In the genomic region with DNA sequence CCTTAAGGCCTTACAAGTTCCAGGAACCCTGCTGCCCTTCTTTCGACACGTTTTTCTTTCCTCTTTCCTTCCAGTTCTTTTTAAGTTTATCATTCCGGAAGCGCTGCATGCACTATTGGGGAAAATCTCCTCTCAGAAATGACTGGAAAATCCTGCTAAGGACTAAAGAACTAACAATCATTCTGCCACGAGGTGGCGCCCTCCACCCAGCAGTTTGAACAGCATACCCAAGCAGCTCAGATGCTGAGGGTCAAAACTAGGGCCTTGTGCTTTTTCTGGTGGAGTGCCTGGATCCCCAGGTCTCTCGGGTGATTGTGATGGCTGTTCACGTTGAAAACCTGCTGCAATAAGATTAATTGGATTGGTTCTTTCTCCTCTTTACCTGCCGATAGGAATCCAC, we compare ENCODE assay signal across 8 mouse cellular contexts. TPM values are rescaled to one million over a fixed set of nuclear protein-coding genes. Genes with fewer than 3 reads are reported as not detected.
DNase-seq lines count a peak whose midpoint lies in the region; ATAC-seq and TF ChIP-seq lines count a peak whose summit lies in the region.

No protein-coding gene starts in this region.

- no peaks in the 10 kb centered on the region for H3K4me1 ChIP-seq in embryonic facial prominence, embryonic 12.5 days
- H3K4me1 ChIP-seq in heart, embryonic 14.5 days (ENCODE audit: control insufficient read depth in 2 of 2, insufficient read depth in 2 of 2, low read length in 2 of 2): no peaks in the 10 kb centered on the region
- H3K4me1 ChIP-seq in liver, embryonic 15.5 days (replicated peaks): no peaks in the 10 kb centered on the region
- no peaks in the 10 kb centered on the region for H3K4me1 ChIP-seq in neural tube, embryonic 14.5 days (ENCODE audit: control insufficient read depth, insufficient read depth, low read length)
- no peaks in the 10 kb centered on the region for H3K4me1 ChIP-seq in testis, adult 2 months (ENCODE audit: control insufficient read depth, insufficient read depth, low read length)

- no peak overlapping the region for H3K4me3 ChIP-seq in C2C12 (ENCODE audit: insufficient read depth, poor library complexity, severe bottlenecking)
- H3K4me3 ChIP-seq in embryonic facial prominence, embryonic 12.5 days: no peak overlapping the region
- H3K4me3 ChIP-seq in heart, embryonic 14.5 days (ENCODE audit: control insufficient read depth in 1 of 2, insufficient read depth in 1 of 2, low read depth in 1 of 2, low read length in 2 of 2): peak overlapping the region; percentile 31 to 34
- no peak overlapping the region for H3K4me3 ChIP-seq in liver, embryonic 15.5 days (replicated peaks)
- H3K4me3 ChIP-seq in neural tube, embryonic 14.5 days (ENCODE audit: low read depth, low read length): no peak overlapping the region
- no peak overlapping the region; the same call in 1 of the 2 replicates for H3K4me3 ChIP-seq in testis, adult 2 months (ENCODE audit: control insufficient read depth, low read depth, low read length)

- TF ChIP-seq CTCF in C2C12 (IDR thresholded peaks at IDR 0.05; ENCODE audit: control insufficient read depth, insufficient read depth, insufficient read length): peak; percentile 19
- peak; percentile 55; the same call in 1 of the 2 replicates for TF ChIP-seq CTCF in testis, adult 2 months (IDR thresholded peaks at IDR 0.05; ENCODE audit: control insufficient read depth, insufficient read depth, insufficient replicate concordance, low read depth, low read length)

- peak; percentile 63 for DNase-seq in adrenal gland, postnatal 25 days
- DNase-seq in large intestine, adult 2 months (ENCODE audit: low read depth, low spot score): peak; percentile 11

- H3K9ac ChIP-seq in embryonic facial prominence, embryonic 12.5 days: no peak overlapping the region
- H3K9ac ChIP-seq in heart, embryonic 14.5 days (ENCODE audit: low read length): peak overlapping the region; percentile 60
- no peak overlapping the region for H3K9ac ChIP-seq in liver, embryonic 15.5 days
- no peak overlapping the region for H3K9ac ChIP-seq in neural tube, embryonic 14.5 days (replicated peaks; ENCODE audit: low read depth, low read length)

- no peaks in the 10 kb centered on the region for H3K9me3 ChIP-seq in embryonic facial prominence, embryonic 12.5 days
- H3K9me3 ChIP-seq in heart, embryonic 14.5 days (ENCODE audit: control insufficient read depth, low read length): no peaks in the 10 kb centered on the region
- no peaks in the 10 kb centered on the region for H3K9me3 ChIP-seq in liver, embryonic 15.5 days (replicated peaks)
- no peaks in the 10 kb centered on the region for H3K9me3 ChIP-seq in neural tube, embryonic 14.5 days (ENCODE audit: control insufficient read depth, low read length)

- peak overlapping the region; percentile 15; the same call in 1 of the 2 replicates for H3K4me2 ChIP-seq in embryonic facial prominence, embryonic 12.5 days (replicated peaks)
- H3K4me2 ChIP-seq in heart, embryonic 14.5 days (ENCODE audit: low read length): peak overlapping the region; percentile 69
- peak overlapping the region; percentile 42 for H3K4me2 ChIP-seq in liver, embryonic 15.5 days
- no peak overlapping the region for H3K4me2 ChIP-seq in neural tube, embryonic 14.5 days (ENCODE audit: low read depth, low read length)

- H3K27ac ChIP-seq in embryonic facial prominence, embryonic 12.5 days: no peak overlapping the region
- H3K27ac ChIP-seq in heart, embryonic 14.5 days (replicated peaks in 1 of 2; ENCODE audit: control insufficient read depth in 1 of 2, insufficient read depth in 1 of 2, low read depth in 2 of 2, low read length in 2 of 2): no peak overlapping the region
- H3K27ac ChIP-seq in liver, embryonic 15.5 days (replicated peaks): no peak overlapping the region
- no peak overlapping the region for H3K27ac ChIP-seq in neural tube, embryonic 14.5 days (ENCODE audit: low read depth, low read length)
- no peak overlapping the region for H3K27ac ChIP-seq in testis, adult 2 months (ENCODE audit: control insufficient read depth, insufficient read depth, low read depth, low read length)

- no peak for TF ChIP-seq POLR2A in testis, adult 2 months (IDR thresholded peaks at IDR 0.05; ENCODE audit: control insufficient read depth, low read depth, low read length)

- H3K79me2 ChIP-seq in C2C12 (ENCODE audit: control insufficient read depth, insufficient read depth): no peaks in the 10 kb centered on the region

- no peaks in the 10 kb centered on the region for H3K79me3 ChIP-seq in C2C12 (ENCODE audit: low read depth)

- no peaks in the 10 kb centered on the region for H3K36me3 ChIP-seq in C2C12 (ENCODE audit: control insufficient read depth, insufficient read depth)
- no peaks in the 10 kb centered on the region for H3K36me3 ChIP-seq in embryonic facial prominence, embryonic 12.5 days
- H3K36me3 ChIP-seq in heart, embryonic 14.5 days (ENCODE audit: control insufficient read depth, insufficient read depth, low read length): no peaks in the 10 kb centered on the region
- no peaks in the 10 kb centered on the region for H3K36me3 ChIP-seq in liver, embryonic 15.5 days (replicated peaks)
- H3K36me3 ChIP-seq in neural tube, embryonic 14.5 days (ENCODE audit: control insufficient read depth, insufficient read depth, low read length): no peaks in the 10 kb centered on the region
- no peaks in the 10 kb centered on the region for H3K36me3 ChIP-seq in testis, adult 2 months (ENCODE audit: control insufficient read depth, insufficient read depth, low read length)

- H3K27me3 ChIP-seq in C2C12 (ENCODE audit: control insufficient read depth, insufficient read depth, insufficient read length): no peaks in the 10 kb centered on the region
- H3K27me3 ChIP-seq in embryonic facial prominence, embryonic 12.5 days: no peaks in the 10 kb centered on the region
- H3K27me3 ChIP-seq in heart, embryonic 14.5 days (ENCODE audit: control insufficient read depth, insufficient read depth, low read length): no peaks in the 10 kb centered on the region
- no peaks in the 10 kb centered on the region for H3K27me3 ChIP-seq in liver, embryonic 15.5 days
- H3K27me3 ChIP-seq in neural tube, embryonic 14.5 days (ENCODE audit: control insufficient read depth, insufficient read depth, low read length): no peaks in the 10 kb centered on the region
- no peaks in the 10 kb centered on the region for H3K27me3 ChIP-seq in testis, adult 2 months (ENCODE audit: control insufficient read depth, insufficient read depth, low read length)

- ATAC-seq in embryonic facial prominence, embryonic 12.5 days (ENCODE audit: insufficient number of reproducible peaks, insufficient read depth, low FRiP score, low TSS enrichment): peak; percentile 52; the same call in 1 of the 2 replicates
- no peak for ATAC-seq in heart, embryonic 14.5 days (ENCODE audit: insufficient number of reproducible peaks, insufficient read depth, low FRiP score, low read depth)
- ATAC-seq in liver, embryonic 15.5 days (ENCODE audit: insufficient read depth): no peak
- ATAC-seq in neural tube, embryonic 14.5 days (ENCODE audit: low read depth): peak; percentile 66; the same call in 1 of the 2 replicates

- H3ac ChIP-seq in C2C12 (ENCODE audit: control insufficient read depth, insufficient read length, low read depth): no peak overlapping the region

- WGBS in embryonic facial prominence, embryonic 12.5 days: 24% methylated on average over 9 of the region's 9 CpGs
- WGBS in heart, embryonic 14.5 days: 22% methylated on average over 9 of the region's 9 CpGs
- 15% methylated on average over 9 of the region's 9 CpGs for WGBS in large intestine, adult 2 months
- 16% methylated on average over 9 of the region's 9 CpGs for WGBS in liver, embryonic 15.5 days (ENCODE audit: insufficient replicate concordance)
- WGBS in neural tube, embryonic 14.5 days: 24% methylated on average over 9 of the region's 9 CpGs

TF ChIP-seq in C2C12, 6 proteins besides CTCF, POLR2A, EP300 and RAD21:
- TF ChIP-seq CEBPB (IDR thresholded peaks at IDR 0.05; ENCODE audit: low read depth) (no peak), MAX (IDR thresholded peaks at IDR 0.05) (no peak), MYOD1 (IDR thresholded peaks at IDR 0.05; ENCODE audit: control insufficient read depth, insufficient read length, low read depth) (no peak), MYOG (IDR thresholded peaks at IDR 0.05; ENCODE audit: control insufficient read depth, extremely low read depth, insufficient read length) (no peak), USF1 (IDR thresholded peaks at IDR 0.05; ENCODE audit: low read depth) (no peak), FOSL1 (IDR thresholded peaks at IDR 0.05; ENCODE audit: insufficient read depth, low read length, poor library complexity, severe bottlenecking) (no peak)
TF ChIP-seq in C2C12: peak in this region for 0.

RNA-seq across cellular contexts. Expression of a gene that starts 12.8 kb away (rescaled TPM):
- polyA plus RNA-seq in C2C12 (2012; fragmentation: generic; extraction: Trizol): not detected
- 0.67 and 1.5 TPM in 2 replicates for total RNA-seq in adrenal gland, postnatal 25 days (2021)
- polyA plus RNA-seq in embryonic facial prominence, embryonic 12.5 days (2016; fragmentation: Nextera tagmentation; extraction: Ambion mirVana): 0.08 and 0.29 TPM in 2 replicates
- polyA plus RNA-seq in heart, embryonic 14.5 days (2014; fragmentation: Nextera tagmentation; extraction: Ambion mirVana): 0.16 and 0.39 TPM in 2 replicates
- 0.10 and 0.97 TPM in 2 replicates for polyA plus RNA-seq in large intestine, adult 2 months (2012; rRNA removed)
- polyA plus RNA-seq in liver, embryonic 15.5 days (2015; fragmentation: Nextera tagmentation; extraction: Ambion mirVana): 0.74 and 0.86 TPM in 2 replicates
- 0.10 TPM in 1 of 2 replicates, not detected in the other for polyA plus RNA-seq in neural tube, embryonic 14.5 days (2014; fragmentation: Nextera tagmentation; extraction: Ambion mirVana)
- 0.14 and 0.34 TPM in 2 replicates for polyA plus RNA-seq in testis, adult 2 months (2012; rRNA removed)

RNA-seq across cellular contexts. Expression of a gene that starts 53.4 kb away (rescaled TPM):
- polyA plus RNA-seq in C2C12 (2012; fragmentation: generic; extraction: Trizol): 0.02 TPM
- total RNA-seq in adrenal gland, postnatal 25 days (2021): 0.86 and 1.3 TPM in 2 replicates
- polyA plus RNA-seq in embryonic facial prominence, embryonic 12.5 days (2016; fragmentation: Nextera tagmentation; extraction: Ambion mirVana): 0.47 and 0.73 TPM in 2 replicates
- polyA plus RNA-seq in heart, embryonic 14.5 days (2014; fragmentation: Nextera tagmentation; extraction: Ambion mirVana): 0.46 and 0.77 TPM in 2 replicates
- 0.29 and 0.60 TPM in 2 replicates for polyA plus RNA-seq in large intestine, adult 2 months (2012; rRNA removed)
- 0.79 and 1.0 TPM in 2 replicates for polyA plus RNA-seq in liver, embryonic 15.5 days (2015; fragmentation: Nextera tagmentation; extraction: Ambion mirVana)
- 0.21 and 0.49 TPM in 2 replicates for polyA plus RNA-seq in neural tube, embryonic 14.5 days (2014; fragmentation: Nextera tagmentation; extraction: Ambion mirVana)
- polyA plus RNA-seq in testis, adult 2 months (2012; rRNA removed): 0.07 and 0.11 TPM in 2 replicates

Comparison
In these comparisons a context has a peak if more than half of its experiments do, and no peak if none do; other contexts are left out.
1. H3K4me3 ChIP-seq: peak in heart, embryonic 14.5 days (2 of 2); none in C2C12 (single experiment), embryonic facial prominence, embryonic 12.5 days (single experiment), liver, embryonic 15.5 days (single experiment), neural tube, embryonic 14.5 days (single experiment) and testis, adult 2 months (single experiment).
2. ATAC-seq: peak in embryonic facial prominence, embryonic 12.5 days (single experiment) and neural tube, embryonic 14.5 days (single experiment); none in heart, embryonic 14.5 days (single experiment) and liver, embryonic 15.5 days (single experiment).